Mouse (Mus musculus) kidney, adult 2 months (tissue): Measurements from ENCODE around the gene Sh2d1b2.

Experiments
- CTCF ChIP-seq: fragments of 200-500 bp; conservative IDR thresholded peaks from 2 replicates; pipeline ENCODE4 v1.5.1; 2011; ENCODE audit warnings: low read depth, mild to moderate bottlenecking, control low read depth, low read length, moderate library complexity, mixed read lengths; ENCODE audit not compliant: insufficient read depth, insufficient read length
- POLR2A ChIP-seq: fragments of 200-500 bp; IDR thresholded peaks from one replicate; pipeline ENCODE4 v1.6.1; 2011; ENCODE audit warnings: low read depth, low read length, control low read depth

DNA sequence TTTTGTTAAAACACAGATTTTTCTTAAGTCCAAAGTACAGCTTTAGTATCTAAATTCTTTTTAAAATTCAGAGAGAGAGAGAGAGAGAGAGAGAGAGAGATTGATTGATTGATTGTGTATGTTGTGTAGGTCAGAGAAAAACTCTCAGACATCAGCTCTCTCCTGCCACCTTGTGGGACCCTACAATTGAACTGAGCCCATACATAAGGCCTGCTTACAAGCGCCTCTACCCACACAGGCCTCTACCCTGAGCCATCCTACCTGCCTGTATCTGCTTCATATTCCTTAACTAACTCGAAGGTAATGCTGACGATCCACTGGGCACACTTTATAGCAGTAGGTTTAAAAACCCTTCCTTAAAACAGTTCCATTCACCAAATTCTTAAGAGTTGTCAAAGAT, 32.2 kb upstream of the Sh2d1b2 start:
- TF ChIP-seq CTCF (peak; percentile 37; the same call in 1 of the 2 replicates), POLR2A (no peak)
